27 mouse cellular contexts compared by ENCODE assay signal in the genomic region with DNA sequence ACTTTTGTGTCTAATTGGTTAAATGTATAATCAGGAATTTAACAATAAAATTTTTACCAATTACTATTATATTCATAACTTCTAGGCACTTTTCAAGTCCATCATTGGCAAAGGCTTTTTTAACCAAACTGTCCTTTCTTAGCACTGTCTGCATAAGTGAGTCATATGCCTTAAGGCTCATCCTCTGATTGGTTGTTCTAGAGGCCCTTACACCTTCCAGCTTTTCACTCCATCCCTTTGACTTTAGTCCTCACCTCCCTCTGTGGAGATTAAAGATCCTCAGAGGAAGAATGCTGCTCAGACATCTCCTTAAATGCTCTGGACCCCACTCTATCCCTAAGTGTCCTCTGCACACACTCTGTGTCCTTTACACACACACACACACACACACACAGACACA.
DNase-seq lines count a peak whose midpoint lies in the region; ATAC-seq and TF ChIP-seq lines count a peak whose summit lies in the region.
"Had no signal": no experiment of that assay in that cellular context is flagged by ENCODE, and none has a peak within 500 bp of the region (broad histone marks: within the 10 kb centered on the region; RNA-seq: fewer than 3 reads in every experiment).

No protein-coding gene starts in this region.

- intact Hi-C loops in left cerebral cortex, adult 2 months (cut with DNase I) = no loop called here

- no peak overlapping the region for H3K4me2 ChIP-seq in forebrain, postnatal 0 days (ENCODE audit: low read depth)
- H3K4me2 ChIP-seq in forebrain, embryonic 12.5 days = no peak overlapping the region
- no peak overlapping the region for H3K4me2 ChIP-seq in kidney, postnatal 0 days (ENCODE audit: low read length)
- H3K4me2 ChIP-seq in stomach, postnatal 0 days (replicated peaks; ENCODE audit: low read depth) = no peak overlapping the region
- H3K4me2 ChIP-seq: embryonic facial prominence, embryonic 12.5 days; embryonic facial prominence, embryonic 15.5 days; forebrain, embryonic 15.5 days; heart, embryonic 12.5 days; heart, embryonic 15.5 days; hindbrain, embryonic 14.5 days had no signal

- H3K36me3 ChIP-seq in forebrain, postnatal 0 days (ENCODE audit: insufficient read depth) = peaks cover 5% of the 10 kb centered on the region; the same call in 1 of the 2 replicates
- H3K36me3 ChIP-seq in forebrain, embryonic 12.5 days (replicated peaks) = peaks cover 28% of the 10 kb centered on the region
- H3K36me3 ChIP-seq in kidney, postnatal 0 days (ENCODE audit: insufficient read depth, low read length) = peaks cover 8% of the 10 kb centered on the region; the same call in 1 of the 2 replicates
- H3K36me3 ChIP-seq in stomach, postnatal 0 days (ENCODE audit: control insufficient read depth, insufficient read depth, low read length) = no peaks in the 10 kb centered on the region

- no peak for DNase-seq in forebrain, postnatal 0 days
- DNase-seq in kidney, postnatal 0 days (ENCODE audit: low spot score) = peak; percentile 19
- no peak for DNase-seq in kidney, postnatal 14 days
- DNase-seq in NIH3T3 (ENCODE audit: low read depth) = peak; percentile 16
- no peak for DNase-seq in left cerebral cortex, adult 2 months (ENCODE audit: extremely low spot score in 1 of 2, low spot score in 2 of 2)
- DNase-seq in stomach, postnatal 0 days (ENCODE audit: low spot score) = no peak
- DNase-seq: adrenal gland, adult 2 months; adrenal gland, postnatal 14 days; cerebellum, adult 11 months; cerebellum, adult 2 months; cerebellum, adult 9-11 months; cerebellum, postnatal 25 days; gastrocnemius, postnatal 10 days; gastrocnemius, postnatal 36 days; heart, adult 2 months; heart, postnatal 10 days; heart, postnatal 36 days had no signal

- ATAC-seq in forebrain, postnatal 0 days = peak; percentile 77
- ATAC-seq in forebrain, embryonic 12.5 days (ENCODE audit: low FRiP score) = no peak
- no peak for ATAC-seq in kidney, postnatal 0 days (replicated peaks; ENCODE audit: low FRiP score, low read depth)
- no peak for ATAC-seq in stomach, postnatal 0 days (ENCODE audit: low FRiP score, low TSS enrichment)
- ATAC-seq: forebrain, embryonic 15.5 days; intestine, postnatal 0 days had no signal

- H3K9ac ChIP-seq in forebrain, postnatal 0 days = no peak overlapping the region
- H3K9ac ChIP-seq in forebrain, embryonic 12.5 days = no peak overlapping the region
- H3K9ac ChIP-seq in kidney, postnatal 0 days (ENCODE audit: low read depth, low read length) = no peak overlapping the region
- no peak overlapping the region for H3K9ac ChIP-seq in stomach, postnatal 0 days (ENCODE audit: low read length)
- H3K9ac ChIP-seq: embryonic facial prominence, embryonic 12.5 days; embryonic facial prominence, embryonic 15.5 days; forebrain, embryonic 15.5 days; heart, embryonic 12.5 days; heart, embryonic 15.5 days; hindbrain, embryonic 14.5 days had no signal

- H3K27me3 ChIP-seq in forebrain, postnatal 0 days (ENCODE audit: insufficient read depth, low read length) = no peaks in the 10 kb centered on the region
- no peaks in the 10 kb centered on the region for H3K27me3 ChIP-seq in forebrain, embryonic 12.5 days
- H3K27me3 ChIP-seq in kidney, postnatal 0 days (ENCODE audit: insufficient read depth, low read length) = no peaks in the 10 kb centered on the region
- H3K27me3 ChIP-seq in stomach, postnatal 0 days (ENCODE audit: control insufficient read depth, insufficient read depth, low read length) = no peaks in the 10 kb centered on the region
- H3K27me3 ChIP-seq: embryonic facial prominence, embryonic 12.5 days; embryonic facial prominence, embryonic 15.5 days; forebrain, embryonic 15.5 days; heart, embryonic 12.5 days; heart, embryonic 15.5 days had no signal

- no peak for TF ChIP-seq EP300 in stomach, postnatal 0 days (optimal IDR thresholded peaks at IDR 0.05)

- no peak for TF ChIP-seq CTCF in forebrain, postnatal 0 days (IDR thresholded peaks at IDR 0.05; ENCODE audit: low read depth)
- no peak for TF ChIP-seq CTCF in kidney, postnatal 0 days (IDR thresholded peaks at IDR 0.05; ENCODE audit: low read depth)
- no peak for TF ChIP-seq CTCF in left cerebral cortex, adult 2 months (IDR thresholded peaks at IDR 0.05)
- TF ChIP-seq CTCF in stomach, postnatal 0 days (IDR thresholded peaks at IDR 0.05; ENCODE audit: low read depth) = no peak

- H3K4me3 ChIP-seq in forebrain, postnatal 0 days (ENCODE audit: low read depth, low read length) = no peak overlapping the region
- no peak overlapping the region for H3K4me3 ChIP-seq in forebrain, embryonic 12.5 days (replicated peaks)
- no peak overlapping the region for H3K4me3 ChIP-seq in kidney, postnatal 0 days (replicated peaks; ENCODE audit: low read depth, low read length)
- no peak overlapping the region for H3K4me3 ChIP-seq in left cerebral cortex, adult 2 months
- no peak overlapping the region for H3K4me3 ChIP-seq in stomach, postnatal 0 days (ENCODE audit: low read depth, low read length)
- H3K4me3 ChIP-seq: embryonic facial prominence, embryonic 12.5 days; embryonic facial prominence, embryonic 15.5 days; forebrain, embryonic 15.5 days; heart, adult 2 months; heart, embryonic 12.5 days; heart, embryonic 15.5 days; hindbrain, embryonic 10.5 days had no signal

- no peaks in the 10 kb centered on the region; the same call in 1 of the 2 replicates for H3K9me3 ChIP-seq in forebrain, postnatal 0 days (ENCODE audit: low read length)
- peaks cover 16% of the 10 kb centered on the region for H3K9me3 ChIP-seq in forebrain, embryonic 12.5 days
- H3K9me3 ChIP-seq in kidney, postnatal 0 days (replicated peaks; ENCODE audit: low read length) = no peaks in the 10 kb centered on the region
- no peaks in the 10 kb centered on the region for H3K9me3 ChIP-seq in stomach, postnatal 0 days (ENCODE audit: control insufficient read depth, low read length)
- H3K9me3 ChIP-seq: forebrain, embryonic 15.5 days; G1E had no signal

- H3K4me1 ChIP-seq in forebrain, postnatal 0 days (ENCODE audit: insufficient read depth) = no peaks in the 10 kb centered on the region
- H3K4me1 ChIP-seq in forebrain, embryonic 12.5 days = no peaks in the 10 kb centered on the region
- H3K4me1 ChIP-seq in kidney, postnatal 0 days (replicated peaks; ENCODE audit: insufficient read depth, low read length) = no peaks in the 10 kb centered on the region
- no peaks in the 10 kb centered on the region for H3K4me1 ChIP-seq in stomach, postnatal 0 days (replicated peaks; ENCODE audit: control insufficient read depth, insufficient read depth)
- H3K4me1 ChIP-seq: embryonic facial prominence, embryonic 12.5 days; embryonic facial prominence, embryonic 15.5 days; forebrain, embryonic 15.5 days; heart, embryonic 12.5 days; heart, embryonic 15.5 days had no signal

- H3K27ac ChIP-seq in forebrain, postnatal 0 days (ENCODE audit: low read depth, low read length) = no peak overlapping the region
- H3K27ac ChIP-seq in forebrain, embryonic 12.5 days = no peak overlapping the region
- no peak overlapping the region for H3K27ac ChIP-seq in kidney, postnatal 0 days
- H3K27ac ChIP-seq in left cerebral cortex, adult 2 months = no peak overlapping the region
- no peak overlapping the region for H3K27ac ChIP-seq in stomach, postnatal 0 days (replicated peaks)
- H3K27ac ChIP-seq: embryonic facial prominence, embryonic 12.5 days; embryonic facial prominence, embryonic 15.5 days; forebrain, embryonic 15.5 days; heart, adult 2 months; heart, embryonic 15.5 days; hindbrain, embryonic 10.5 days; hindbrain, embryonic 14.5 days had no signal

Comparison
In these comparisons a context has a peak if more than half of its experiments do, and no peak if none do; other contexts are left out.
1. DNase-seq: peak in kidney, postnatal 0 days (single experiment) and NIH3T3 (single experiment); none in forebrain, postnatal 0 days (single experiment), kidney, postnatal 14 days (single experiment), left cerebral cortex, adult 2 months (0 of 2) and stomach, postnatal 0 days (single experiment).